Mouse (Mus musculus): ENCODE measurements around the gene Podxl2. TPM values are rescaled to one million over a fixed set of nuclear protein-coding genes. Genes with fewer than 3 reads are reported as not detected.
A peak's percentile ranks its signal among the peaks of the same experiment; 100 is the strongest.

Gene Podxl2
- polyA plus RNA-seq, 1 experiment from 2014 or later, result 56.8 TPM

- ATAC-seq (replicated peaks; ENCODE audit: insufficient number of reproducible peaks, low FRiP score, low TSS enrichment, low read depth), result no peak
- Histone ChIP-seq H3K4me1 (ENCODE audit: control insufficient read depth, insufficient read depth, low read length) (peaks cover 6% of the 10 kb centered on the region; the same call in 1 of the 2 replicates), H3K27ac (replicated peaks; ENCODE audit: low read depth, low read length) (no peak overlapping the region), H3K27me3 (ENCODE audit: control insufficient read depth, insufficient read depth, low read length) (no peaks in the 10 kb centered on the region), H3K4me2 (ENCODE audit: low read depth, low read length) (no peak overlapping the region), H3K4me3 (ENCODE audit: low read depth, low read length) (no peak overlapping the region), H3K9ac (replicated peaks; ENCODE audit: low read length) (no peak overlapping the region), H3K9me3 (replicated peaks; ENCODE audit: control insufficient read depth, low read length) (no peaks in the 10 kb centered on the region), H3K36me3 (replicated peaks; ENCODE audit: control insufficient read depth, insufficient read depth, low read depth, low read length) (no peaks in the 10 kb centered on the region; the same call in 1 of the 2 replicates)
- WGBS, result 92% methylated on average over 12 of the region's 12 CpGs
- DNase-seq (ENCODE audit: low spot score), result no peak
Observed at GRCm38 (mm10) chr6:88837999-88838398, 36.8 kb downstream of the Podxl2 start.

GRCm38 (mm10) chr6:88836178-88836819 lies 38.5 kb downstream of the Podxl2 start:
- no peak for DNase-seq (ENCODE audit: low spot score)
- H3K9ac ChIP-seq (replicated peaks; ENCODE audit: low read length), result no peak overlapping the region
- no peaks in the 10 kb centered on the region for H3K27me3 ChIP-seq (ENCODE audit: control insufficient read depth, insufficient read depth, low read length)
- H3K36me3 ChIP-seq (replicated peaks; ENCODE audit: control insufficient read depth, insufficient read depth, low read depth, low read length), result no peaks in the 10 kb centered on the region; the same call in 1 of the 2 replicates
- H3K4me2 ChIP-seq (ENCODE audit: low read depth, low read length), result no peak overlapping the region
- 93% methylated on average over 28 of the region's 28 CpGs for WGBS
- peaks cover 4% of the 10 kb centered on the region; the same call in 1 of the 2 replicates for H3K4me1 ChIP-seq (ENCODE audit: control insufficient read depth, insufficient read depth, low read length)
- H3K4me3 ChIP-seq (ENCODE audit: low read depth, low read length), result no peak overlapping the region
- no peak for ATAC-seq (replicated peaks; ENCODE audit: insufficient number of reproducible peaks, low FRiP score, low TSS enrichment, low read depth)
- H3K27ac ChIP-seq (replicated peaks; ENCODE audit: low read depth, low read length), result no peak overlapping the region
- H3K9me3 ChIP-seq (replicated peaks; ENCODE audit: control insufficient read depth, low read length), result no peaks in the 10 kb centered on the region

GRCm38 (mm10) chr6:88835047-88835446 lies 39.8 kb downstream of the Podxl2 start:
- no peak overlapping the region for H3K4me3 ChIP-seq (ENCODE audit: low read depth, low read length)
- no peaks in the 10 kb centered on the region for H3K4me1 ChIP-seq (ENCODE audit: control insufficient read depth, insufficient read depth, low read length)
- no peak overlapping the region for H3K9ac ChIP-seq (replicated peaks; ENCODE audit: low read length)
- no peaks in the 10 kb centered on the region for H3K9me3 ChIP-seq (replicated peaks; ENCODE audit: control insufficient read depth, low read length)
- 61% methylated on average over 5 of the region's 5 CpGs for WGBS
- DNase-seq (ENCODE audit: low spot score) (no peak), ATAC-seq (replicated peaks; ENCODE audit: insufficient number of reproducible peaks, low FRiP score, low TSS enrichment, low read depth) (no peak)
- no peak overlapping the region for H3K4me2 ChIP-seq (ENCODE audit: low read depth, low read length)
- no peak overlapping the region for H3K27ac ChIP-seq (replicated peaks; ENCODE audit: low read depth, low read length)
- no peaks in the 10 kb centered on the region for H3K27me3 ChIP-seq (ENCODE audit: control insufficient read depth, insufficient read depth, low read length)
- H3K36me3 ChIP-seq (replicated peaks; ENCODE audit: control insufficient read depth, insufficient read depth, low read depth, low read length), result no peaks in the 10 kb centered on the region; the same call in 1 of the 2 replicates

GRCm38 (mm10) chr6:88833340-88834140 lies 41.3 kb downstream of the Podxl2 start:
- H3K4me3 ChIP-seq (ENCODE audit: low read depth, low read length), result no peak overlapping the region
- H3K27ac ChIP-seq (replicated peaks; ENCODE audit: low read depth, low read length), result no peak overlapping the region
- ATAC-seq (replicated peaks; ENCODE audit: insufficient number of reproducible peaks, low FRiP score, low TSS enrichment, low read depth) (no peak), DNase-seq (ENCODE audit: low spot score) (no peak)
- no peaks in the 10 kb centered on the region for H3K27me3 ChIP-seq (ENCODE audit: control insufficient read depth, insufficient read depth, low read length)
- H3K9ac ChIP-seq (replicated peaks; ENCODE audit: low read length), result no peak overlapping the region
- H3K36me3 ChIP-seq (replicated peaks; ENCODE audit: control insufficient read depth, insufficient read depth, low read depth, low read length), result no peaks in the 10 kb centered on the region; the same call in 1 of the 2 replicates
- H3K4me2 ChIP-seq (ENCODE audit: low read depth, low read length), result no peak overlapping the region
- 83% methylated on average over 5 of the region's 5 CpGs for WGBS
- H3K4me1 ChIP-seq (ENCODE audit: control insufficient read depth, insufficient read depth, low read length), result no peaks in the 10 kb centered on the region
- H3K9me3 ChIP-seq (replicated peaks; ENCODE audit: control insufficient read depth, low read length), result no peaks in the 10 kb centered on the region

- H3K4me2 ChIP-seq (ENCODE audit: low read depth, low read length), result no peak overlapping the region
- H3K9ac ChIP-seq (replicated peaks; ENCODE audit: low read length), result no peak overlapping the region
- no peaks in the 10 kb centered on the region for H3K27me3 ChIP-seq (ENCODE audit: control insufficient read depth, insufficient read depth, low read length)
- WGBS, result 74% methylated on average over 5 of the region's 5 CpGs
- no peaks in the 10 kb centered on the region for H3K9me3 ChIP-seq (replicated peaks; ENCODE audit: control insufficient read depth, low read length)
- no peaks in the 10 kb centered on the region for H3K4me1 ChIP-seq (ENCODE audit: control insufficient read depth, insufficient read depth, low read length)
- no peak overlapping the region for H3K27ac ChIP-seq (replicated peaks; ENCODE audit: low read depth, low read length)
- no peak overlapping the region for H3K4me3 ChIP-seq (ENCODE audit: low read depth, low read length)
- no peak for ATAC-seq (replicated peaks; ENCODE audit: insufficient number of reproducible peaks, low FRiP score, low TSS enrichment, low read depth)
- no peaks in the 10 kb centered on the region; the same call in 1 of the 2 replicates for H3K36me3 ChIP-seq (replicated peaks; ENCODE audit: control insufficient read depth, insufficient read depth, low read depth, low read length)
- DNase-seq (ENCODE audit: low spot score), result no peak
Observed at GRCm38 (mm10) chr6:88832663-88833062, 42.2 kb downstream of the Podxl2 start.

GRCm38 (mm10) chr6:88831456-88831855 lies 43.4 kb downstream of the Podxl2 start:
- no peaks in the 10 kb centered on the region; the same call in 1 of the 2 replicates for H3K36me3 ChIP-seq (replicated peaks; ENCODE audit: control insufficient read depth, insufficient read depth, low read depth, low read length)
- H3K4me1 ChIP-seq (ENCODE audit: control insufficient read depth, insufficient read depth, low read length), result no peaks in the 10 kb centered on the region
- no peak overlapping the region for H3K27ac ChIP-seq (replicated peaks; ENCODE audit: low read depth, low read length)
- no peaks in the 10 kb centered on the region for H3K9me3 ChIP-seq (replicated peaks; ENCODE audit: control insufficient read depth, low read length)
- WGBS, result 27% methylated on average over 8 of the region's 8 CpGs
- no peaks in the 10 kb centered on the region for H3K27me3 ChIP-seq (ENCODE audit: control insufficient read depth, insufficient read depth, low read length)
- DNase-seq (ENCODE audit: low spot score) (peak; percentile 86), ATAC-seq (replicated peaks; ENCODE audit: insufficient number of reproducible peaks, low FRiP score, low TSS enrichment, low read depth) (no peak)
- H3K4me2 ChIP-seq (ENCODE audit: low read depth, low read length), result no peak overlapping the region
- H3K9ac ChIP-seq (replicated peaks; ENCODE audit: low read length), result no peak overlapping the region
- H3K4me3 ChIP-seq (ENCODE audit: low read depth, low read length), result no peak overlapping the region

GRCm38 (mm10) chr6:88830112-88830702 lies 44.6 kb downstream of the Podxl2 start:
- WGBS, result 88% methylated on average over 6 of the region's 6 CpGs
- DNase-seq (ENCODE audit: low spot score), result no peak

GRCm38 (mm10) chr6:88829579-88829978 lies 45.3 kb downstream of the Podxl2 start:
- ATAC-seq (replicated peaks; ENCODE audit: insufficient number of reproducible peaks, low FRiP score, low TSS enrichment, low read depth), result no peak
- WGBS, result 86% methylated on average over 4 of the region's 4 CpGs

More at GRCm38 (mm10) chr6:88830112-88830702, 44.6 kb downstream of the Podxl2 start:
- Histone ChIP-seq H3K27ac (replicated peaks; ENCODE audit: low read depth, low read length) (no peak overlapping the region), H3K36me3 (replicated peaks; ENCODE audit: control insufficient read depth, insufficient read depth, low read depth, low read length) (no peaks in the 10 kb centered on the region), H3K9ac (replicated peaks; ENCODE audit: low read length) (no peak overlapping the region), H3K4me3 (ENCODE audit: low read depth, low read length) (no peak overlapping the region), H3K9me3 (replicated peaks; ENCODE audit: control insufficient read depth, low read length) (no peaks in the 10 kb centered on the region), H3K4me1 (ENCODE audit: control insufficient read depth, insufficient read depth, low read length) (no peaks in the 10 kb centered on the region), H3K4me2 (ENCODE audit: low read depth, low read length) (no peak overlapping the region), H3K27me3 (ENCODE audit: control insufficient read depth, insufficient read depth, low read length) (no peaks in the 10 kb centered on the region)
- no peak for ATAC-seq (replicated peaks; ENCODE audit: insufficient number of reproducible peaks, low FRiP score, low TSS enrichment, low read depth)

More at GRCm38 (mm10) chr6:88829579-88829978, 45.3 kb downstream of the Podxl2 start:
- DNase-seq (ENCODE audit: low spot score), result no peak
- Histone ChIP-seq H3K9me3 (replicated peaks; ENCODE audit: control insufficient read depth, low read length) (no peaks in the 10 kb centered on the region), H3K36me3 (replicated peaks; ENCODE audit: control insufficient read depth, insufficient read depth, low read depth, low read length) (no peaks in the 10 kb centered on the region), H3K4me2 (ENCODE audit: low read depth, low read length) (no peak overlapping the region), H3K27ac (replicated peaks; ENCODE audit: low read depth, low read length) (no peak overlapping the region), H3K27me3 (ENCODE audit: control insufficient read depth, insufficient read depth, low read length) (no peaks in the 10 kb centered on the region), H3K4me3 (ENCODE audit: low read depth, low read length) (no peak overlapping the region), H3K4me1 (ENCODE audit: control insufficient read depth, insufficient read depth, low read length) (no peaks in the 10 kb centered on the region), H3K9ac (replicated peaks; ENCODE audit: low read length) (no peak overlapping the region)
